Mouse (Mus musculus): ENCODE results near the gene 4930519G04Rik. TPM values are rescaled to one million over a fixed set of nuclear protein-coding genes. Genes with fewer than 3 reads are reported as not detected.

Gene 4930519G04Rik
- polyA plus RNA-seq (2012; rRNA removed): not detected in 2 replicates

DNA sequence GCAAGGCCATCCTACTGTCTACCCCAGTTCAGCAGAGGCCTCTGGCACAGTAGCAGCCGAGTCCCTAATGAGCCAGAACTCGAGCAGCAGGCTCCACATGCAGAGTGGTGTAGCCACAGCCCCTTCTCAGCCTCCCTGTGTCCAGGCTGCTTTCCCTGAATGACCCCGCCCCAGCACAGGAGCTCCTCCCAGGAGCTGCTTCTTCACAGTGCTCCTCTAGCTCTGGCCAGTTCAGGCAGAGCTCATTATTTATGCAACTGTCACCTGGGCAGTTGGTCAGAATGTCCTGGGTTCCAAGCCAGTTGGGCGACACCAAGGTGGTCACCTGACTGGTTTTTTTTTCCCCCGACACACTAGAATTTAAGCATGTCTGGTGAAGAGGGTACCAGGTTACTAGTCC, at the start of gene 4930519G04Rik:
4930519G04Rik (plus strand) TSS at position 301 of the 400 bp plus-strand sequence.

DNA sequence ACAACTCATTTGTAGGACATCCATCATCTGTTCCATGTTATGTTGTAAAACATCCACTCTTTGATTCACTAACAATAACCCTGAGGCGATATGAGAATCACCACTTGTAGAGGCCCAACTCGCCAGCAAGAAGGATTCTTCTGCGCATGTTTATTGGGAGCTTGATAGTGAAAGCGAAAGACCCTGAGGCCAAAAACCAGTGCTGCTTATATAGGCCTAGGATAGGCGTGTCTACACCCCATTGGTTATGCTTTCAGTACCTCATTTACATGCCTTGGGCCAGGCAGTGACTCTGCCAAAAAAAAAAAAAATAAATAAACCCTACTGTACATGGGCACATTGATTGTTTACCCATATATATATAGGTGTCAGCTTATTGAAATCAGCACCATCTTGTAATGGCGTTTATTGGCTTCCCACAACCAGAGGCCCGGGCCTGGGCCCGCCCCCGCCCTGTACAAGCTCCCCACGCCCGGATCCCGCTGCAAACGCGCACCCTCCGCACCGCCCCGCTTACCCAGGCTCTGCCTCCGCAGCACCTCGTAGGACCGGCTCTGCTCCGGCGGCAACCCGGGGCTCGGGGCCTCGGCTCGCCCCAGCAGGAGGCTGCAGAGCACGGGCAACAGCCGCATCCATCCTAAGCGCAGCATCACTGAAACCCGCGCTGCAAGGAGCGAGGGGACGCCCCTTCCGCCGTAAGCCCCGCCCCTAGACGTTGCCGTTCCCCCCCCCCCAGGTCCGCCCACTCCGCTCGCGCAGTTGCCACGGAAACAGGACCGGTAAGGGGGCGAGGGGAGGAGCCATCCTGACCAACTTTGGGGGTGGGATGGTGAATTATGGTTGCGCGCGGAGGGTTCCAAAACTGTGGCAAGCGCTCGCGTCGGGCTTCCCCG, 30.4 kb upstream of the 4930519G04Rik start, which contains the start of gene 1500011B03Rik:
1500011B03Rik (minus strand) TSS at position 673 of the 893 bp plus-strand sequence.

DNA sequence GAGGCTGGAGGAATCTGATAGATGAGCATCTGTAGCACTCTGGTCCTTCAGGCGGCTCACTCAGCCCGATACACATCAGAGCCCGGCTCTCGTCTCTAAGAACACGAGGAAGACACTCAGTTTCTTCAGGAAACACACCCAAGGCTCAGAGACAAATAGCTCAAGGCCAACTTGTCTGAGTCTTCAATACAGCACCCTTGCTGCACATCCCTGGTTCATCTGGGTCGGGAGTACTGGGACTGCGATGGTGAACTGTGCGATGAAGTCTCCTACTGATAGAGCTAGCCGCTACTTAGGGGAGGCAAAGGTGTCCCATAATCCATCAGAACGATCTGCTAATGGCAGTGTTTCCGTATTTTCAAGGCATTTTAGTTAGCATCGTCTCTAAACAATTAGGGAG, 5.1 kb downstream of the 4930519G04Rik start, which contains the start of gene Gm9936:
Gm9936 (minus strand) TSS at position 101 of the 400 bp plus-strand sequence.

DNA sequence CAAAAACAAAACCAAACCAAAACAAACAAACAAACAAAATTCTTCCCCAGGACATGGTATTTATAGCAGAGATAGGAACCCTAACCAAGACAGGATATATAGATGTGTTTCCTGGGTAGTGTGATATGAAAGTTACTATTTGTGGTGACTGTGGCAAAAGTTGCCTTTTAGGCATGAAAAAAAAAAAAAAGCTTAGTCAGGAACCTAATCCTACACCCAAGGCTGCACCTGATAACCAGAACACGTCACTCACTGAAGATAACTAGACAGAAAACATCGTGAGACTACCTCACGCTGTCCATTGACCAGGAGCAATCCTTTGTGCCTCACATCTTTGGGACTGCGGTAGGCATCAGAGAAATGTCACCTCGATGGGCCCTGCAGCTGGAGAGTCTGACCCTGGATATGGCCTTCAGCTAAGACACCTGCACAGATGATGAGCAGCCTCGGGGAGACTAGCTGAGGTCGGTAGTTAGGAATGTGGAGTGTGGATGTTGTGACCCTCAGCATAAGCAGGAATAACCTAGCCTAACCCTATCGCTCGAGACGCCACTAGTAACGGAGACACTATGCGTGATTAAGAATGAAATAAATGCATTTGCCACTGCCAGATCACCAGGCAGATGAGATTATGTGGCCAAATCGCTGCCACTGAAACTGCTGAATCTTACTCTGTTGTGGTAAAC, 43.4 kb downstream of the 4930519G04Rik start, which contains the start of gene Oasl2:
Oasl2 (plus strand) TSS at position 249 of the 686 bp plus-strand sequence.

DNA sequence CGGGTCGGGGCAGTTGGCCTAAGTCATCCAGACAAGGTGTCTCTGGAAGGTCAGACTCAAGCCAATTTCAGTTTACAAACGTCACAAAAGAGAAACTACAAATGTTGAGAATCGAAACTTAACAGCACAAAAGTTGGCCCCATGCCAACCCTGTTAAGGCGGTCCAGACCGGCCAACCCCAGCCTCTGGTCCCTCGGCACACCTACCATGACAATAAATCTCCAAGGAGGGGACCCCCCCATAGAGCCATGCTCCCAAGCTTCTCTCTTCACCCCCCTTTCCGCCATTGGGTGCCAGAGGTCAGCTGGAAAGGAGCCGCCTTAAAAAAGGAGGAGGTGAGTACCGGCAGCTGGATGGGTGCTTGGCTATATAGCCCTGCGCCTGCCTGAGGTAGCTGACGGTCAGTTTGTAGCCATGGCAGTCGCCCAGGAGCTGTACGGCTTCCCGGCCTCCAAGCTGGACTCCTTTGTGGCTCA, 69.6 kb downstream of the 4930519G04Rik start, which contains the start of gene Oasl1:
Oasl1 (plus strand) TSS at position 243 of the 476 bp plus-strand sequence.

Other genes starting within 250 kb of the 4930519G04Rik start
- 1.6 and 2.9 TPM in 2 replicates for gene Trpv4, start 195.2 kb upstream of the 4930519G04Rik start, polyA plus RNA-seq (2012; rRNA removed)
- gene Gltp, start 162.7 kb upstream of the 4930519G04Rik start, polyA plus RNA-seq (2012; rRNA removed): 20.7 and 21.5 TPM in 2 replicates
- gene Tchp, start 145.9 kb upstream of the 4930519G04Rik start, polyA plus RNA-seq (2012; rRNA removed): 23.3 and 23.6 TPM in 2 replicates
- 41.3 and 44.4 TPM in 2 replicates for gene Ankrd13a, start 79.0 kb upstream of the 4930519G04Rik start, polyA plus RNA-seq (2012; rRNA removed)
- gene Git2, start 78.1 kb upstream of the 4930519G04Rik start, polyA plus RNA-seq (2012; rRNA removed): 50.3 and 50.9 TPM in 2 replicates
- 248 and 254 TPM in 2 replicates for gene 1500011B03Rik, start 30.2 kb upstream of the 4930519G04Rik start, polyA plus RNA-seq (2012; rRNA removed)
- 2.7 and 3.0 TPM in 2 replicates for gene Gm9936, start 5.0 kb downstream of the 4930519G04Rik start, polyA plus RNA-seq (2012; rRNA removed)
- gene Oasl2, start 43.3 kb downstream of the 4930519G04Rik start, polyA plus RNA-seq (2012; rRNA removed): 5.6 and 7.2 TPM in 2 replicates
- 0.32 and 0.71 TPM in 2 replicates for gene Oasl1, start 69.6 kb downstream of the 4930519G04Rik start, polyA plus RNA-seq (2012; rRNA removed)
- 97.8 and 102 TPM in 2 replicates for gene 2210016L21Rik, start 88.5 kb downstream of the 4930519G04Rik start, polyA plus RNA-seq (2012; rRNA removed)
- not detected in 2 replicates for gene Hnf1a, start 117.4 kb downstream of the 4930519G04Rik start, polyA plus RNA-seq (2012; rRNA removed)
- 96.3 and 106 TPM in 2 replicates for gene Sppl3, start 157.5 kb downstream of the 4930519G04Rik start, polyA plus RNA-seq (2012; rRNA removed)
- gene Gm10401, start 244.6 kb downstream of the 4930519G04Rik start, polyA plus RNA-seq (2012; rRNA removed): 0.21 and 0.31 TPM in 2 replicates